Mouse (Mus musculus): ENCODE data around the gene Cntd1. TPM values are rescaled to one million over a fixed set of nuclear protein-coding genes. Genes with fewer than 3 reads are reported as not detected.

Gene Cntd1
- total and polyA plus RNA-seq, 2 experiments from 2014 or later: 0.22 TPM; not detected in 1

- Histone ChIP-seq H3K9ac (replicated peaks; ENCODE audit: low read depth, low read length) (peak overlapping the region; percentile 44), H3K27ac (ENCODE audit: low read depth) (peak overlapping the region; percentile 89), H3K4me2 (ENCODE audit: low read depth, low read length) (peak overlapping the region; percentile 55), H3K4me3 (ENCODE audit: low read depth, low read length) (peak overlapping the region; percentile 26), H3K9me3 (replicated peaks; ENCODE audit: control insufficient read depth, low read length) (no peaks in the 10 kb centered on the region), H3K4me1 (ENCODE audit: control insufficient read depth, insufficient read depth) (no peaks in the 10 kb centered on the region), H3K36me3 (replicated peaks; ENCODE audit: control insufficient read depth, insufficient read depth, low read length) (no peaks in the 10 kb centered on the region), H3K27me3 (ENCODE audit: control insufficient read depth, insufficient read depth, low read length) (0 out of 2 replicates have a peak, but pooled peaks cover 3% of the 10 kb centered on the region)
- 10% methylated on average over 18 of the region's 18 CpGs for WGBS
- ATAC-seq (ENCODE audit: insufficient read depth, low read depth) (peak; percentile 62), DNase-seq (ENCODE audit: low spot score) (peak; percentile 61)
- TF ChIP-seq EP300 (IDR thresholded peaks at IDR 0.05; ENCODE audit: low read depth) (peak; percentile 83), CTCF (IDR thresholded peaks at IDR 0.05; ENCODE audit: low read depth) (no peak)
Observed at GRCm38 (mm10) chr11:101230991-101231871, 47.6 kb upstream of the Cntd1 start.

- no peaks in the 10 kb centered on the region for H3K36me3 ChIP-seq (replicated peaks; ENCODE audit: control insufficient read depth, insufficient read depth, low read length)
- peak; percentile 79 for DNase-seq (ENCODE audit: low spot score)
Observed at GRCm38 (mm10) chr11:101232010-101232839, 46.6 kb upstream of the Cntd1 start.

GRCm38 (mm10) chr11:101233240-101233639 is 45.6 kb upstream of the Cntd1 start:
- Histone ChIP-seq H3K9ac (replicated peaks; ENCODE audit: low read depth, low read length) (no peak overlapping the region), H3K27me3 (ENCODE audit: control insufficient read depth, insufficient read depth, low read length) (no peaks in the 10 kb centered on the region), H3K9me3 (replicated peaks; ENCODE audit: control insufficient read depth, low read length) (no peaks in the 10 kb centered on the region), H3K4me3 (ENCODE audit: low read depth, low read length) (no peak overlapping the region), H3K4me1 (ENCODE audit: control insufficient read depth, insufficient read depth) (0 out of 2 replicates have a peak, but pooled peaks cover 9% of the 10 kb centered on the region), H3K4me2 (ENCODE audit: low read depth, low read length) (no peak overlapping the region), H3K36me3 (replicated peaks; ENCODE audit: control insufficient read depth, insufficient read depth, low read length) (no peaks in the 10 kb centered on the region), H3K27ac (ENCODE audit: low read depth) (no peak overlapping the region)
- no peak for TF ChIP-seq CTCF (IDR thresholded peaks at IDR 0.05; ENCODE audit: low read depth)
- ATAC-seq (ENCODE audit: insufficient read depth, low read depth): no peak
- DNase-seq (ENCODE audit: low spot score): no peak
- WGBS: 76% methylated on average over 1 of the region's 1 CpGs

More at GRCm38 (mm10) chr11:101232010-101232839, 46.6 kb upstream of the Cntd1 start:
- Histone ChIP-seq H3K4me1 (ENCODE audit: control insufficient read depth, insufficient read depth) (no peaks in the 10 kb centered on the region), H3K4me2 (ENCODE audit: low read depth, low read length) (peak overlapping the region; percentile 55), H3K27ac (ENCODE audit: low read depth) (peak overlapping the region; percentile 89), H3K27me3 (ENCODE audit: control insufficient read depth, insufficient read depth, low read length) (0 out of 2 replicates have a peak, but pooled peaks cover 3% of the 10 kb centered on the region), H3K9me3 (replicated peaks; ENCODE audit: control insufficient read depth, low read length) (no peaks in the 10 kb centered on the region), H3K9ac (replicated peaks; ENCODE audit: low read depth, low read length) (peak overlapping the region; percentile 44; the same call in 1 of the 2 replicates), H3K4me3 (ENCODE audit: low read depth, low read length) (peak overlapping the region; percentile 26)
- ATAC-seq (ENCODE audit: insufficient read depth, low read depth): peak; percentile 76
- WGBS: 39% methylated on average over 6 of the region's 6 CpGs
- TF ChIP-seq CTCF (IDR thresholded peaks at IDR 0.05; ENCODE audit: low read depth): no peak
- TF ChIP-seq EP300 (IDR thresholded peaks at IDR 0.05; ENCODE audit: low read depth): peak; percentile 83

- no peaks in the 10 kb centered on the region for H3K36me3 ChIP-seq (replicated peaks; ENCODE audit: control insufficient read depth, insufficient read depth, low read length)
- no peak overlapping the region for H3K27ac ChIP-seq (ENCODE audit: low read depth)
- DNase-seq (ENCODE audit: low spot score): no peak
- no peaks in the 10 kb centered on the region for H3K9me3 ChIP-seq (replicated peaks; ENCODE audit: control insufficient read depth, low read length)
- TF ChIP-seq CTCF (IDR thresholded peaks at IDR 0.05; ENCODE audit: low read depth) (no peak), EP300 (IDR thresholded peaks at IDR 0.05; ENCODE audit: low read depth) (no peak)
- no peak overlapping the region for H3K9ac ChIP-seq (replicated peaks; ENCODE audit: low read depth, low read length)
- no peak for ATAC-seq (ENCODE audit: insufficient read depth, low read depth)
- H3K4me1 ChIP-seq (ENCODE audit: control insufficient read depth, insufficient read depth): 0 out of 2 replicates have a peak, but pooled peaks cover 10% of the 10 kb centered on the region
- no peak overlapping the region for H3K4me3 ChIP-seq (ENCODE audit: low read depth, low read length)
- H3K27me3 ChIP-seq (ENCODE audit: control insufficient read depth, insufficient read depth, low read length): no peaks in the 10 kb centered on the region
- H3K4me2 ChIP-seq (ENCODE audit: low read depth, low read length): no peak overlapping the region
Observed at GRCm38 (mm10) chr11:101234124-101234523, 44.7 kb upstream of the Cntd1 start.

- H3K4me3 ChIP-seq (ENCODE audit: low read depth, low read length): no peak overlapping the region
- TF ChIP-seq CTCF (IDR thresholded peaks at IDR 0.05; ENCODE audit: low read depth): no peak
- TF ChIP-seq EP300 (IDR thresholded peaks at IDR 0.05; ENCODE audit: low read depth): no peak
- H3K9ac ChIP-seq (replicated peaks; ENCODE audit: low read depth, low read length): no peak overlapping the region
- H3K4me2 ChIP-seq (ENCODE audit: low read depth, low read length): no peak overlapping the region
- DNase-seq (ENCODE audit: low spot score): no peak
- 0 out of 2 replicates have a peak, but pooled peaks cover 10% of the 10 kb centered on the region for H3K4me1 ChIP-seq (ENCODE audit: control insufficient read depth, insufficient read depth)
- no peak for ATAC-seq (ENCODE audit: insufficient read depth, low read depth)
- no peaks in the 10 kb centered on the region for H3K36me3 ChIP-seq (replicated peaks; ENCODE audit: control insufficient read depth, insufficient read depth, low read length)
- no peak overlapping the region for H3K27ac ChIP-seq (ENCODE audit: low read depth)
- H3K27me3 ChIP-seq (ENCODE audit: control insufficient read depth, insufficient read depth, low read length): no peaks in the 10 kb centered on the region
- no peaks in the 10 kb centered on the region for H3K9me3 ChIP-seq (replicated peaks; ENCODE audit: control insufficient read depth, low read length)
Observed at GRCm38 (mm10) chr11:101235429-101235828, 43.4 kb upstream of the Cntd1 start.
